ENCODE assay signal across 11 mouse cellular contexts in the genomic region with DNA sequence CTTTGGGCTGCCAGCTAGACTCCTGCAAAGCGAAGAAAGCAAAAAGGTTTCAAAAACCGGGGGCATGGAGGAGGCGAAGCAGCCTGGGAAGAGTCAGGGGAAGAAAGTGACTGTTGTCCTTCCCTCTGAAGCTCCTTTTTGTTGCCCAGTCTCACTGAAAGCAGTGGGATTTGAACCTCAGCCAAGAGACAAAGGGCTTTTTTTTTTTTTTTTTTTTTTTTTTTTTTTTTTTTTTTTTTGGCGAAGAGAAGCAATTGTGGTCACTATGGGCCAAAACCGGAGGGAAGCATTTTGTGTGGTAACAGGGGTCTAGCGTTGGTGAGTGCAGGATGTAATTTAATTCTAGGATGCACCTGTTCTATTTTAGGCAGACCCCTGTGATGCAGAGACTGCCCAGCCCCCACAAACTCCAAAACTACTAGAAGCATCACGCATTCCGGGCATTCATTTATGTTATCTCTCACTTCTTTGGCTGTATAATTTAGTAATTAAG.
DNase-seq lines count a peak whose midpoint lies in the region; ATAC-seq lines count a peak whose summit lies in the region.
"Had no signal": no experiment of that assay in that cellular context is flagged by ENCODE, and none has a peak within 500 bp of the region (broad histone marks: within the 10 kb centered on the region; RNA-seq: fewer than 3 reads in every experiment).

No protein-coding gene starts in this region.

- no peak for ATAC-seq in cerebellum, adult (ENCODE audit: insufficient number of reproducible peaks, low FRiP score, low TSS enrichment)
- peak; percentile 89 for ATAC-seq in granulocyte monocyte progenitor cell, adult 5-6 weeks (replicated peaks; ENCODE audit: poor library complexity, severe bottlenecking)

- peak; percentile 27 for DNase-seq in cerebellum, adult 11-12 months
- peak; percentile 22 to 45 for DNase-seq in layer of hippocampus, postnatal 10 days (ENCODE audit: low spot score in 2 of 2)
- DNase-seq in layer of hippocampus, adult 9-10 months (ENCODE audit: low spot score), result no peak
- peak; percentile 29 for DNase-seq in adipocyte (ENCODE audit: low spot score)
- no peak for DNase-seq in layer of hippocampus, adult 8-10 months (ENCODE audit: low spot score in 2 of 2)
- DNase-seq in heart, postnatal 25 days (ENCODE audit: low spot score), result no peak
- DNase-seq: adrenal gland, postnatal 10 days; gastrocnemius, adult 2 months; spleen, adult 18-20 months had no signal

- intact Hi-C loops in heart, postnatal 25 days (cut with DNase I), result no loop called here

Comparison
In these comparisons a context has a peak if more than half of its experiments do, and no peak if none do; other contexts are left out.
1. DNase-seq: peak in cerebellum, adult 11-12 months (single experiment), layer of hippocampus, postnatal 10 days (2 of 2) and adipocyte (single experiment); none in layer of hippocampus, adult 9-10 months (single experiment), layer of hippocampus, adult 8-10 months (0 of 2) and heart, postnatal 25 days (single experiment).